ENCODE assay signal across 8 mouse cellular contexts in genomic region chr16:20651076-20651946, GRCm38 (mm10). TPM values are rescaled to one million over a fixed set of nuclear protein-coding genes. Genes with fewer than 3 reads are reported as not detected.
DNase-seq lines count a peak whose midpoint lies in the region; ATAC-seq and TF ChIP-seq lines count a peak whose summit lies in the region.

Gene Psmd2, plus strand, starts transcription at chr16:20651652.

- peaks cover 9% of the 10 kb centered on the region for H3K36me3 ChIP-seq in heart, embryonic 11.5 days (ENCODE audit: control insufficient read depth, insufficient read depth, low read length)
- H3K36me3 ChIP-seq in kidney, embryonic 16.5 days (ENCODE audit: insufficient read depth, low read length), result peaks cover 23% of the 10 kb centered on the region
- H3K36me3 ChIP-seq in liver, adult 2 months (ENCODE audit: control insufficient read depth, insufficient read depth, low read length), result peaks cover 27% of the 10 kb centered on the region
- H3K36me3 ChIP-seq in myocyte (ENCODE audit: control insufficient read depth, insufficient read depth), result peaks cover 12% of the 10 kb centered on the region
- peaks cover 2% of the 10 kb centered on the region; the same call in 1 of the 2 replicates for H3K36me3 ChIP-seq in splenic B cell, adult 2 months (ENCODE audit: control insufficient read depth, insufficient read depth, low read length, poor library complexity, severe bottlenecking)

- H3K4me1 ChIP-seq in heart, embryonic 11.5 days (ENCODE audit: control insufficient read depth, insufficient read depth, low read length), result peaks cover 8% of the 10 kb centered on the region
- H3K4me1 ChIP-seq in kidney, embryonic 16.5 days (ENCODE audit: insufficient read depth, low read length), result peaks cover 16% of the 10 kb centered on the region
- H3K4me1 ChIP-seq in liver, adult 2 months (ENCODE audit: control insufficient read depth, insufficient read depth, low read length), result peaks cover 5% of the 10 kb centered on the region

- no peak for TF ChIP-seq CTCF in liver, adult 2 months (IDR thresholded peaks at IDR 0.05; ENCODE audit: low read depth, low read length)

- peak within 1 kb of the TSS; percentile 91 for H3K9ac ChIP-seq in heart, embryonic 11.5 days (ENCODE audit: low read depth, low read length)
- H3K9ac ChIP-seq in kidney, embryonic 16.5 days (replicated peaks; ENCODE audit: low read length), result peak within 1 kb of the TSS; percentile 90
- H3K9ac ChIP-seq in liver, adult 2 months (ENCODE audit: low read depth, low read length), result peak within 1 kb of the TSS; percentile 87

- H3K27ac ChIP-seq in heart, embryonic 11.5 days (ENCODE audit: low read depth, low read length), result peak within 1 kb of the TSS; percentile 71
- H3K27ac ChIP-seq in kidney, embryonic 16.5 days (ENCODE audit: low read length), result peak within 1 kb of the TSS; percentile 84
- peak within 1 kb of the TSS; percentile 60 for H3K27ac ChIP-seq in liver, adult 2 months (replicated peaks; ENCODE audit: insufficient read depth, low read depth, low read length)

- no peaks in the 10 kb centered on the region for H3K9me3 ChIP-seq in heart, embryonic 11.5 days (replicated peaks; ENCODE audit: control insufficient read depth, low read length)
- no peaks in the 10 kb centered on the region for H3K9me3 ChIP-seq in kidney, embryonic 16.5 days (ENCODE audit: low read length)

- H3ac ChIP-seq in myocyte (ENCODE audit: control insufficient read depth, insufficient read length), result peak within 1 kb of the TSS; percentile 22

- peak; percentile 93 to 94 for DNase-seq in B cell, adult 2 months
- DNase-seq in brain, adult 2 months (ENCODE audit: low read depth, low spot score), result peak; percentile 97
- peak; percentile 79 for DNase-seq in liver, adult 2 months (ENCODE audit: extremely low read depth, low read depth, low spot score)
- peak; percentile 90 for DNase-seq in splenic B cell, adult 2 months (ENCODE audit: low read depth, low spot score)

- H3K27me3 ChIP-seq in heart, embryonic 11.5 days (ENCODE audit: control insufficient read depth, insufficient read depth, low read length), result 0 out of 2 replicates have a peak, but pooled peaks cover 2% of the 10 kb centered on the region
- H3K27me3 ChIP-seq in kidney, embryonic 16.5 days (ENCODE audit: insufficient read depth, low read length), result no peaks in the 10 kb centered on the region
- no peaks in the 10 kb centered on the region for H3K27me3 ChIP-seq in liver, adult 2 months (ENCODE audit: control insufficient read depth, insufficient read depth, low read length)
- no peaks in the 10 kb centered on the region for H3K27me3 ChIP-seq in myocyte (ENCODE audit: control insufficient read depth, insufficient read depth, insufficient read length)
- H3K27me3 ChIP-seq in splenic B cell, adult 2 months (ENCODE audit: control insufficient read depth, insufficient read depth, low read length, poor library complexity, severe bottlenecking), result no peaks in the 10 kb centered on the region

- WGBS in heart, embryonic 11.5 days (ENCODE audit: insufficient replicate concordance), result 3% methylated on average over 46 of the region's 46 CpGs
- 2% methylated on average over 46 of the region's 46 CpGs for WGBS in kidney, embryonic 16.5 days
- WGBS in liver, adult 2 months, result 1% methylated on average over 46 of the region's 46 CpGs

- peak; percentile 70 for TF ChIP-seq POLR2A in liver, adult 2 months (IDR thresholded peaks at IDR 0.05; ENCODE audit: extremely low read depth, insufficient read depth, low read length)
- peak; percentile 98 for TF ChIP-seq POLR2A in myocyte (IDR thresholded peaks at IDR 0.05; ENCODE audit: insufficient read length, low read depth)

- H3K79me2 ChIP-seq in liver, adult 2 months (ENCODE audit: control insufficient read depth, insufficient read depth, low read length), result peaks cover 10% of the 10 kb centered on the region; the same call in 1 of the 2 replicates
- peaks cover 25% of the 10 kb centered on the region for H3K79me2 ChIP-seq in myocyte (ENCODE audit: control insufficient read depth, insufficient read depth)

- ATAC-seq in erythroblast, adult 5-6 weeks (replicated peaks; ENCODE audit: low FRiP score, poor library complexity, severe bottlenecking), result peak; percentile 99
- peak; percentile 92 for ATAC-seq in heart, embryonic 11.5 days (replicated peaks; ENCODE audit: insufficient number of reproducible peaks, low FRiP score, low TSS enrichment)
- peak; percentile 96 for ATAC-seq in kidney, embryonic 16.5 days (ENCODE audit: low FRiP score, low TSS enrichment)

- H3K4me3 ChIP-seq in heart, embryonic 11.5 days (ENCODE audit: low read depth, low read length), result peak within 1 kb of the TSS; percentile 94
- H3K4me3 ChIP-seq in kidney, embryonic 16.5 days (ENCODE audit: low read length), result peak within 1 kb of the TSS; percentile 80
- H3K4me3 ChIP-seq in liver, adult 2 months (ENCODE audit: insufficient read depth, low read depth, low read length), result peak within 1 kb of the TSS; percentile 91
- H3K4me3 ChIP-seq in myocyte, result peak within 1 kb of the TSS; percentile 98

- H3K4me2 ChIP-seq in heart, embryonic 11.5 days, result peak within 1 kb of the TSS; percentile 86
- peak within 1 kb of the TSS; percentile 84 for H3K4me2 ChIP-seq in kidney, embryonic 16.5 days (replicated peaks; ENCODE audit: low read depth, low read length)
- peak within 1 kb of the TSS; percentile 92 for H3K4me2 ChIP-seq in myocyte (ENCODE audit: low read depth)

TF ChIP-seq in myocyte, 11 proteins besides CTCF, POLR2A, EP300 and RAD21:
- peak in 2 of 3 experiments; percentile 24 to 66 for TF ChIP-seq MYOG (IDR thresholded peaks at IDR 0.05; ENCODE audit: control insufficient read depth in 1 of 3, insufficient read depth in 1 of 3, insufficient read length in 2 of 3, low read depth in 2 of 3)
- no peak for TF ChIP-seq USF1 (IDR thresholded peaks at IDR 0.05; ENCODE audit: low read depth)
- TF ChIP-seq TCF12 (IDR thresholded peaks at IDR 0.05; ENCODE audit: insufficient read depth, poor library complexity, severe bottlenecking), result no peak
- no peak for TF ChIP-seq CEBPB (IDR thresholded peaks at IDR 0.05; ENCODE audit: insufficient read depth, poor library complexity, severe bottlenecking)
- TF ChIP-seq MYOD1 (IDR thresholded peaks at IDR 0.05; ENCODE audit: control insufficient read depth in 1 of 3, insufficient read length in 2 of 3, low read depth in 2 of 3), result peak in 2 of 3 experiments; percentile 5 to 63
- TF ChIP-seq TCF3 (IDR thresholded peaks at IDR 0.05; ENCODE audit: insufficient read length, low read depth), result no peak
- peak; percentile 28 for TF ChIP-seq REST (IDR thresholded peaks at IDR 0.05; ENCODE audit: insufficient read depth, insufficient read length)
- no peak for TF ChIP-seq E2F4 (IDR thresholded peaks at IDR 0.05; ENCODE audit: insufficient read depth)
- TF ChIP-seq MAX (IDR thresholded peaks at IDR 0.05; ENCODE audit: low read depth), result no peak
- peak; percentile 93 for TF ChIP-seq POLR2AphosphoS2 (IDR thresholded peaks at IDR 0.05; ENCODE audit: insufficient read length, low read depth)
- no peak for TF ChIP-seq SRF (IDR thresholded peaks at IDR 0.05; ENCODE audit: control insufficient read depth, insufficient read length, low read depth)
TF ChIP-seq in myocyte: peak in this region for 4.

RNA-seq across cellular contexts. Expression of gene Psmd2, which starts in this region (rescaled TPM):
- total RNA-seq in erythroblast, adult 5-6 weeks (2015; ENCODE audit: low replicate concordance), result 27.9 and 60.4 TPM in 2 replicates
- 82.0 and 97.2 TPM in 2 replicates for total RNA-seq in erythroblast, adult 5-6 weeks (2017; ENCODE audit: low replicate concordance)
- polyA plus RNA-seq in heart, embryonic 11.5 days (2014; fragmentation: Nextera tagmentation; extraction: Ambion mirVana), result 275 and 327 TPM in 2 replicates
- polyA plus RNA-seq in kidney, embryonic 16.5 days (2015; fragmentation: Nextera tagmentation; extraction: Ambion mirVana), result 377 and 378 TPM in 2 replicates
- total RNA-seq in liver, adult 2 months (2014; rRNA removed), result 138 and 146 TPM in 2 replicates
- 85.0 and 92.8 TPM in 2 replicates for polyA plus RNA-seq in liver, adult 2 months (2012; rRNA removed)
- 285 TPM for polyA plus RNA-seq in myocyte (2012; fragmentation: generic; extraction: Trizol)

Comparison
In these comparisons a context has a peak if more than half of its experiments do, and no peak if none do; other contexts are left out.
1. Peak in every context shown above with its lines: DNase-seq, ATAC-seq, H3K4me3 ChIP-seq and H3K27ac ChIP-seq.